Mouse (Mus musculus): Measurements from ENCODE around the gene Plagl2.

- TF ChIP-seq CTCF (IDR thresholded peaks at IDR 0.05; ENCODE audit: low read depth, low read length): no peak
- TF ChIP-seq POLR2A (IDR thresholded peaks at IDR 0.05; ENCODE audit: extremely low read depth, insufficient read depth, low read length): no peak
These were observed 23.3 kb downstream of the Plagl2 start for GRCm38 (mm10) chr2:153217826-153218340.

All from liver, adult 2 months (tissue).